Mouse (Mus musculus) liver, postnatal 0 days (tissue): ENCODE data around the gene Gpsm1.

ENCODE experiments used
- CTCF ChIP-seq: sonication (generic); IDR thresholded peaks from 2 replicates; pipeline ENCODE4 v1.5.1; 2016; ENCODE audit warnings: antibody characterized with exemption, low read depth
- EP300 ChIP-seq: IDR thresholded peaks from 2 replicates; pipeline ENCODE4 v1.6.1; 2016; ENCODE audit warnings: antibody characterized with exemption, low read depth, mild to moderate bottlenecking

GRCm38 (mm10) chr2:26339204-26339551 is 23.9 kb downstream of the Gpsm1 start:
- TF ChIP-seq CTCF (no peak), EP300 (no peak)
